Mouse (Mus musculus): ENCODE measurements around the gene Mboat2. TPM values are rescaled to one million over a fixed set of nuclear protein-coding genes. Genes with fewer than 3 reads are reported as not detected.
A peak's percentile ranks its signal among the peaks of the same experiment; 100 is the strongest.

The Mboat2 gene
- 69.0 and 74.4 TPM in 2 replicates for polyA plus RNA-seq (2015; fragmentation: Nextera tagmentation; extraction: Ambion mirVana)

DNA sequence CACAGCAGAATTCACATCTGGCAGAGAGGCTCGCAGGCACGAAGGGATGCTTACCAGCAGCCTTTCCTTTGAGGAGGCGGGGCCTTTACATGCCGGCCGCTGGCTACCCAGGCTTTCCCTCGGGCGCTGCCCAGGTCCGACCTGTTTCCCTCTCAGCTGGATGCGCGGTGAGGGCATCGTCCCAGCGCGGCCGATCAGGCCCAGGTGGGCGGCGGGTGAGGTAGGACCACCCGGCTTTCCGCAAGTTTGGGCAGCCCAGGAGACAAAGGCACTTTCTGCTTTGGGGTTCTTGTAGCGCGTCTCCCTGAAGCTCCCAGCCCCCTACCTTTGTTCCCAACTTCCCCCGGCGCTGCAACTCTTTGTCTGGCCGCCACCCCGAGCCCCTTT is at the start of gene Mboat2:
Gene Mboat2 (plus strand): TSS at position 114 of the 387 bp plus-strand sequence.
- WGBS = under 1% methylated on average over 23 of the region's 24 CpGs
- Histone ChIP-seq H3K9ac (ENCODE audit: low read depth, low read length) (peak within 1 kb of the TSS; percentile 93), H3K4me2 (ENCODE audit: low read length) (peak within 1 kb of the TSS; percentile 83), H3K9me3 (replicated peaks; ENCODE audit: control insufficient read depth, low read length, poor library complexity, severe bottlenecking) (no peaks in the 10 kb centered on the region), H3K4me1 (ENCODE audit: control insufficient read depth, insufficient read depth, low read length) (peaks cover 47% of the 10 kb centered on the region), H3K4me3 (ENCODE audit: low read depth, low read length) (peak within 1 kb of the TSS; percentile 58), H3K27ac (ENCODE audit: low read length) (peak within 1 kb of the TSS; percentile 97), H3K36me3 (ENCODE audit: control insufficient read depth, insufficient read depth, low read length) (no peaks in the 10 kb centered on the region), H3K27me3 (ENCODE audit: control insufficient read depth, insufficient read depth, low read depth, low read length) (no peaks in the 10 kb centered on the region)
- ATAC-seq = peak; percentile 59

DNA sequence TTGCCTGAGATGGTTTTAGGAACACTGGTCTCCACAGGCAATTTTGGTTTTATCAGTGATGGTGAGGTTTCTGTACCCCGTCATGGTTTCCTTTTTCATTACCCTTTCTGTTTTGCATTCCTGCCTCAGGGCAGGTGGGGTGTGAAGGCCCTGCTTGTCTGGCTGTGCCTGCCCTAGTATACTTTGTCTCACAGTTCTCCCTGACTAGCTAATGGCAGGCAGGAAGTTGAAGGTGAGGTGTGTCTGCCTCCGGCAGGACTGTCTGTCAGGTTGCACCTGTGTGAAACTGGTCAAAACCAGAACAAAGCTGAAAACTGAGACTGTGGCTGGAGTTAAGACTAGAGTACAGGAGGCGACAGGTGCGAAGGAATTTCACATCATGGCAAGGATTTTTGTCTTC is 46.9 kb upstream of the Mboat2 start:
- WGBS = 79% methylated on average over 4 of the region's 4 CpGs
- Histone ChIP-seq H3K9me3 (replicated peaks; ENCODE audit: control insufficient read depth, low read length, poor library complexity, severe bottlenecking) (no peaks in the 10 kb centered on the region), H3K9ac (ENCODE audit: low read depth, low read length) (no peak overlapping the region), H3K27ac (ENCODE audit: low read length) (no peak overlapping the region), H3K4me3 (ENCODE audit: low read depth, low read length) (no peak overlapping the region), H3K4me1 (ENCODE audit: control insufficient read depth, insufficient read depth, low read length) (0 out of 2 replicates have a peak, but pooled peaks cover 2% of the 10 kb centered on the region), H3K27me3 (ENCODE audit: control insufficient read depth, insufficient read depth, low read depth, low read length) (no peaks in the 10 kb centered on the region), H3K36me3 (ENCODE audit: control insufficient read depth, insufficient read depth, low read length) (no peaks in the 10 kb centered on the region), H3K4me2 (ENCODE audit: low read length) (no peak overlapping the region)
- ATAC-seq = no peak

GRCm38 (mm10) chr12:24785882-24786281 is 44.8 kb upstream of the Mboat2 start:
- 67% methylated on average over 5 of the region's 5 CpGs for WGBS
- no peak overlapping the region for H3K27ac ChIP-seq (ENCODE audit: low read length)
- 0 out of 2 replicates have a peak, but pooled peaks cover 2% of the 10 kb centered on the region for H3K4me1 ChIP-seq (ENCODE audit: control insufficient read depth, insufficient read depth, low read length)
- no peaks in the 10 kb centered on the region for H3K36me3 ChIP-seq (ENCODE audit: control insufficient read depth, insufficient read depth, low read length)
- H3K4me2 ChIP-seq (ENCODE audit: low read length) = no peak overlapping the region
- H3K9ac ChIP-seq (ENCODE audit: low read depth, low read length) = no peak overlapping the region
- H3K4me3 ChIP-seq (ENCODE audit: low read depth, low read length) = no peak overlapping the region
- no peak for ATAC-seq
- no peaks in the 10 kb centered on the region for H3K9me3 ChIP-seq (replicated peaks; ENCODE audit: control insufficient read depth, low read length, poor library complexity, severe bottlenecking)
- H3K27me3 ChIP-seq (ENCODE audit: control insufficient read depth, insufficient read depth, low read depth, low read length) = no peaks in the 10 kb centered on the region

- WGBS = 10% methylated on average over 4 of the region's 4 CpGs
- Histone ChIP-seq H3K36me3 (ENCODE audit: control insufficient read depth, insufficient read depth, low read length) (no peaks in the 10 kb centered on the region), H3K4me1 (ENCODE audit: control insufficient read depth, insufficient read depth, low read length) (0 out of 2 replicates have a peak, but pooled peaks cover 2% of the 10 kb centered on the region), H3K27me3 (ENCODE audit: control insufficient read depth, insufficient read depth, low read depth, low read length) (no peaks in the 10 kb centered on the region), H3K27ac (ENCODE audit: low read length) (no peak overlapping the region), H3K4me3 (ENCODE audit: low read depth, low read length) (no peak overlapping the region), H3K9me3 (replicated peaks; ENCODE audit: control insufficient read depth, low read length, poor library complexity, severe bottlenecking) (no peaks in the 10 kb centered on the region), H3K9ac (ENCODE audit: low read depth, low read length) (no peak overlapping the region), H3K4me2 (ENCODE audit: low read length) (no peak overlapping the region)
- ATAC-seq = no peak
Observed at GRCm38 (mm10) chr12:24786316-24786715, 44.4 kb upstream of the Mboat2 start.

GRCm38 (mm10) chr12:24789659-24790058 is 41.0 kb upstream of the Mboat2 start:
- Histone ChIP-seq H3K36me3 (ENCODE audit: control insufficient read depth, insufficient read depth, low read length) (no peaks in the 10 kb centered on the region), H3K4me1 (ENCODE audit: control insufficient read depth, insufficient read depth, low read length) (0 out of 2 replicates have a peak, but pooled peaks cover 2% of the 10 kb centered on the region), H3K9me3 (replicated peaks; ENCODE audit: control insufficient read depth, low read length, poor library complexity, severe bottlenecking) (no peaks in the 10 kb centered on the region), H3K27me3 (ENCODE audit: control insufficient read depth, insufficient read depth, low read depth, low read length) (no peaks in the 10 kb centered on the region), H3K27ac (ENCODE audit: low read length) (no peak overlapping the region), H3K4me3 (ENCODE audit: low read depth, low read length) (no peak overlapping the region), H3K4me2 (ENCODE audit: low read length) (no peak overlapping the region), H3K9ac (ENCODE audit: low read depth, low read length) (no peak overlapping the region)
- 92% methylated on average over 1 of the region's 1 CpGs for WGBS
- no peak for ATAC-seq

GRCm38 (mm10) chr12:24811230-24811629 is 19.4 kb upstream of the Mboat2 start:
- no peaks in the 10 kb centered on the region; the same call in 1 of the 2 replicates for H3K4me1 ChIP-seq (ENCODE audit: control insufficient read depth, insufficient read depth, low read length)
- no peak overlapping the region for H3K9ac ChIP-seq (ENCODE audit: low read depth, low read length)
- no peak overlapping the region for H3K27ac ChIP-seq (ENCODE audit: low read length)
- WGBS = 52% methylated on average over 1 of the region's 1 CpGs
- ATAC-seq = no peak
- no peaks in the 10 kb centered on the region for H3K27me3 ChIP-seq (ENCODE audit: control insufficient read depth, insufficient read depth, low read depth, low read length)
- H3K9me3 ChIP-seq (replicated peaks; ENCODE audit: control insufficient read depth, low read length, poor library complexity, severe bottlenecking) = no peaks in the 10 kb centered on the region
- H3K36me3 ChIP-seq (ENCODE audit: control insufficient read depth, insufficient read depth, low read length) = no peaks in the 10 kb centered on the region
- no peak overlapping the region for H3K4me3 ChIP-seq (ENCODE audit: low read depth, low read length)
- H3K4me2 ChIP-seq (ENCODE audit: low read length) = no peak overlapping the region

- Histone ChIP-seq H3K27ac (ENCODE audit: low read length) (no peak overlapping the region), H3K9me3 (replicated peaks; ENCODE audit: control insufficient read depth, low read length, poor library complexity, severe bottlenecking) (no peaks in the 10 kb centered on the region), H3K4me2 (ENCODE audit: low read length) (no peak overlapping the region), H3K4me3 (ENCODE audit: low read depth, low read length) (no peak overlapping the region), H3K4me1 (ENCODE audit: control insufficient read depth, insufficient read depth, low read length) (no peaks in the 10 kb centered on the region; the same call in 1 of the 2 replicates), H3K9ac (ENCODE audit: low read depth, low read length) (no peak overlapping the region), H3K36me3 (ENCODE audit: control insufficient read depth, insufficient read depth, low read length) (no peaks in the 10 kb centered on the region), H3K27me3 (ENCODE audit: control insufficient read depth, insufficient read depth, low read depth, low read length) (no peaks in the 10 kb centered on the region)
- ATAC-seq = no peak
- WGBS = 78% methylated on average over 4 of the region's 4 CpGs
Observed at GRCm38 (mm10) chr12:24811906-24812305, 18.8 kb upstream of the Mboat2 start.

GRCm38 (mm10) chr12:24822831-24823230 is 7.8 kb upstream of the Mboat2 start:
- no peaks in the 10 kb centered on the region for H3K36me3 ChIP-seq (ENCODE audit: control insufficient read depth, insufficient read depth, low read length)
- H3K4me2 ChIP-seq (ENCODE audit: low read length) = no peak overlapping the region
- H3K9ac ChIP-seq (ENCODE audit: low read depth, low read length) = no peak overlapping the region
- H3K27me3 ChIP-seq (ENCODE audit: control insufficient read depth, insufficient read depth, low read depth, low read length) = no peaks in the 10 kb centered on the region
- peaks cover 11% of the 10 kb centered on the region for H3K4me1 ChIP-seq (ENCODE audit: control insufficient read depth, insufficient read depth, low read length)
- 100% methylated on average over 2 of the region's 2 CpGs for WGBS
- no peaks in the 10 kb centered on the region for H3K9me3 ChIP-seq (replicated peaks; ENCODE audit: control insufficient read depth, low read length, poor library complexity, severe bottlenecking)
- H3K27ac ChIP-seq (ENCODE audit: low read length) = no peak overlapping the region
- no peak for ATAC-seq
- no peak overlapping the region for H3K4me3 ChIP-seq (ENCODE audit: low read depth, low read length)

DNA sequence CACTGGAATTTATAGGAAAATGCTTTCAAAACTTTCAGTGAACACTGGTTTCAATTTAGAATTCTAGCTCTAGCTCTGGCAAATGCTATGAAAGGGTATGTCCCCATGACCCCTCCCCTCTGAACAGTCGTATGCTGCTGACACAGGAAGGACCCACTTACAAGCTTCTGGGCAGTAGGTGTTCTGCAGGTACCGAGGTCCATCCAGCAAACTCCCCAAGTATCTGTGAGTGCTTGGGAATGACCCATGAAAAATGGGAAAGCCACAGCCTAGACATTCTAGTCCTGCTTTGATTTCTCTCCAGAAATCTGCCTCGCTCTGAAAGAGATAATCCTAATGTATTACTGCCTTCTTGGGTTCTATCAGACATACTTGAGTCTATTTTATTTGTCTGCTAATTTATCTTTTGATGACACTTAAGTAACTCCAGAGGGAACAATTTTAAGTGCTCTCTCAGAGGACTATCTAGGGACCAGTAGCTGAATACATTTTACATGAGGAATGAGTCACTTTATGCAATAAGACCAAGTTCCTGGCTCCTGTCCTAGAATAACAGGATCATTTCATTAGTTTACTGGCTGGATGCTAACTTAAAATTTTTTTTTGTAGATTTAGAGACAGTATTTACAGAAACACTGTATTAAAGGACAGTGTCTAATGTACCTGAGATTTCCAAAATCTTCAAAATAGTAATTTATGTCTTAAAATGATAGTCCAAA is 6.9 kb upstream of the Mboat2 start:
- WGBS = 89% methylated on average over 3 of the region's 3 CpGs
- Histone ChIP-seq H3K9ac (ENCODE audit: low read depth, low read length) (no peak overlapping the region), H3K4me3 (ENCODE audit: low read depth, low read length) (no peak overlapping the region), H3K27me3 (ENCODE audit: control insufficient read depth, insufficient read depth, low read depth, low read length) (no peaks in the 10 kb centered on the region), H3K9me3 (replicated peaks; ENCODE audit: control insufficient read depth, low read length, poor library complexity, severe bottlenecking) (no peaks in the 10 kb centered on the region), H3K4me1 (ENCODE audit: control insufficient read depth, insufficient read depth, low read length) (peaks cover 15% of the 10 kb centered on the region), H3K36me3 (ENCODE audit: control insufficient read depth, insufficient read depth, low read length) (no peaks in the 10 kb centered on the region), H3K4me2 (ENCODE audit: low read length) (no peak overlapping the region), H3K27ac (ENCODE audit: low read length) (no peak overlapping the region)
- no peak for ATAC-seq
